Mouse (Mus musculus) liver, embryonic 12.5 days (tissue): Measurements from ENCODE around the gene Hhat. TPM values are rescaled to one million over a fixed set of nuclear protein-coding genes. Genes with fewer than 3 reads are reported as not detected.

ENCODE experiments used
- ATAC-seq: fragments of 200-750 bp; cut with Nextera tagmentation; 2 replicates; pipeline ENCODE4 v1.8.0; 2017; ENCODE audit warnings: moderate number of reproducible peaks, mild to moderate bottlenecking, moderate library complexity
- H3K27ac ChIP-seq: fragments of 300-500 bp; sonication (generic); 2 replicates; pipeline ENCODE4 v1.5.1; 2016; ENCODE audit warnings: mild to moderate bottlenecking
- H3K27me3 ChIP-seq: fragments of 300-500 bp; sonication (generic); replicated peaks from 2 replicates; pipeline ENCODE4 v1.6.1; 2016; ENCODE audit warnings: mild to moderate bottlenecking, moderate library complexity
- H3K36me3 ChIP-seq: fragments of 300-500 bp; sonication (generic); 2 replicates; pipeline ENCODE4 v1.6.1; 2016; ENCODE audit warnings: mild to moderate bottlenecking, moderate library complexity
- H3K4me1 ChIP-seq: fragments of 300-500 bp; sonication (generic); 2 replicates; pipeline ENCODE4 v1.6.1; 2016
- H3K4me2 ChIP-seq: fragments of 300-500 bp; sonication (generic); 2 replicates; pipeline ENCODE4 v1.6.1; 2016; ENCODE audit warnings: mild to moderate bottlenecking, moderate library complexity
- H3K4me3 ChIP-seq: fragments of 300-500 bp; sonication (generic); 2 replicates; pipeline ENCODE4 v1.5.1; 2016; ENCODE audit warnings: mild to moderate bottlenecking, moderate library complexity
- H3K9ac ChIP-seq: fragments of 300-500 bp; sonication (generic); 2 replicates; pipeline ENCODE4 v1.6.1; 2016; ENCODE audit warnings: mild to moderate bottlenecking, moderate library complexity
- H3K9me3 ChIP-seq: fragments of 300-500 bp; sonication (generic); replicated peaks from 2 replicates; pipeline ENCODE4 v1.6.1; 2016; ENCODE audit warnings: mild to moderate bottlenecking, moderate library complexity
- WGBS: fragments of 180-500 bp; shearing (Covaris S2); methylation state at CpG from one replicate; pipeline ENCODE4 v1.1.7; 2016; ENCODE audit not compliant: insufficient replicate concordance; 5-methylcytosine and 5-hydroxymethylcytosine counted together
- polyA plus RNA-seq: library from polyadenylated mRNA; unstranded; fragments of >200 nt; fragmentation: Nextera tagmentation; extraction: Ambion mirVana; gene quantifications from 2 replicates; pipeline ENCODE4 v1.2.1, GENCODE M21; 2016

Gene Hhat
- polyA plus RNA-seq, 1 experiment from 2014 or later, result 2.1 TPM

- no peaks in the 10 kb centered on the region for H3K9me3 ChIP-seq
- no peak overlapping the region for H3K4me3 ChIP-seq
- no peak overlapping the region for H3K4me2 ChIP-seq
- no peak overlapping the region for H3K27ac ChIP-seq
- no peak for ATAC-seq
- 46% methylated on average over 13 of the region's 13 CpGs for WGBS
- no peaks in the 10 kb centered on the region for H3K27me3 ChIP-seq
- H3K36me3 ChIP-seq, result no peaks in the 10 kb centered on the region
- H3K4me1 ChIP-seq, result no peaks in the 10 kb centered on the region
- no peak overlapping the region for H3K9ac ChIP-seq
These were observed 280.9 kb downstream of the Hhat start for GRCm38 (mm10) chr1:192489908-192490825.

- Histone ChIP-seq H3K27me3 (no peaks in the 10 kb centered on the region), H3K9ac (no peak overlapping the region), H3K9me3 (no peaks in the 10 kb centered on the region), H3K4me3 (no peak overlapping the region), H3K4me1 (no peaks in the 10 kb centered on the region), H3K4me2 (no peak overlapping the region), H3K27ac (no peak overlapping the region), H3K36me3 (no peaks in the 10 kb centered on the region)
- 92% methylated on average over 11 of the region's 11 CpGs for WGBS
- no peak for ATAC-seq
These were observed 283.5 kb downstream of the Hhat start for GRCm38 (mm10) chr1:192487571-192487970.

GRCm38 (mm10) chr1:192485030-192485429 is 286.0 kb downstream of the Hhat start:
- Histone ChIP-seq H3K27ac (no peak overlapping the region), H3K27me3 (no peaks in the 10 kb centered on the region), H3K4me3 (no peak overlapping the region), H3K36me3 (no peaks in the 10 kb centered on the region), H3K9ac (no peak overlapping the region), H3K4me1 (no peaks in the 10 kb centered on the region), H3K4me2 (no peak overlapping the region), H3K9me3 (no peaks in the 10 kb centered on the region)
- 58% methylated on average over 3 of the region's 3 CpGs for WGBS
- ATAC-seq, result no peak

- no peak overlapping the region for H3K4me2 ChIP-seq
- H3K9ac ChIP-seq, result no peak overlapping the region
- H3K36me3 ChIP-seq, result no peaks in the 10 kb centered on the region
- H3K27ac ChIP-seq, result no peak overlapping the region
- no peak overlapping the region for H3K4me3 ChIP-seq
- H3K27me3 ChIP-seq, result no peaks in the 10 kb centered on the region
- H3K9me3 ChIP-seq, result no peaks in the 10 kb centered on the region
- no peak for ATAC-seq
- H3K4me1 ChIP-seq, result no peaks in the 10 kb centered on the region
These were observed 289.6 kb downstream of the Hhat start for GRCm38 (mm10) chr1:192481446-192481845.

- Histone ChIP-seq H3K4me3 (no peak overlapping the region), H3K9ac (no peak overlapping the region), H3K4me1 (no peaks in the 10 kb centered on the region), H3K27ac (no peak overlapping the region), H3K4me2 (no peak overlapping the region), H3K9me3 (no peaks in the 10 kb centered on the region), H3K36me3 (no peaks in the 10 kb centered on the region), H3K27me3 (no peaks in the 10 kb centered on the region)
- 64% methylated on average over 8 of the region's 8 CpGs for WGBS
- no peak for ATAC-seq
These were observed 290.8 kb downstream of the Hhat start for GRCm38 (mm10) chr1:192480072-192480784.

GRCm38 (mm10) chr1:192478176-192478575 is 292.8 kb downstream of the Hhat start:
- Histone ChIP-seq H3K36me3 (no peaks in the 10 kb centered on the region), H3K27ac (no peak overlapping the region), H3K4me2 (no peak overlapping the region), H3K9me3 (no peaks in the 10 kb centered on the region), H3K4me1 (no peaks in the 10 kb centered on the region), H3K9ac (no peak overlapping the region), H3K27me3 (no peaks in the 10 kb centered on the region), H3K4me3 (no peak overlapping the region)
- ATAC-seq, result no peak
- WGBS, result 57% methylated on average over 5 of the region's 5 CpGs

- no peak for ATAC-seq
- Histone ChIP-seq H3K4me3 (no peak overlapping the region), H3K36me3 (no peaks in the 10 kb centered on the region), H3K27me3 (no peaks in the 10 kb centered on the region), H3K4me1 (no peaks in the 10 kb centered on the region), H3K9me3 (no peaks in the 10 kb centered on the region), H3K9ac (no peak overlapping the region), H3K27ac (no peak overlapping the region), H3K4me2 (no peak overlapping the region)
- WGBS, result 61% methylated on average over 6 of the region's 6 CpGs
These were observed 293.5 kb downstream of the Hhat start for GRCm38 (mm10) chr1:192477556-192477955.

- Histone ChIP-seq H3K4me1 (no peaks in the 10 kb centered on the region), H3K9ac (no peak overlapping the region), H3K36me3 (no peaks in the 10 kb centered on the region), H3K4me3 (no peak overlapping the region), H3K27ac (no peak overlapping the region), H3K27me3 (no peaks in the 10 kb centered on the region), H3K4me2 (no peak overlapping the region), H3K9me3 (no peaks in the 10 kb centered on the region)
- no peak for ATAC-seq
- WGBS, result 52% methylated on average over 7 of the region's 7 CpGs
These were observed 294.3 kb downstream of the Hhat start for GRCm38 (mm10) chr1:192476704-192477103.

- 73% methylated on average over 6 of the region's 6 CpGs for WGBS
- ATAC-seq, result no peak
- Histone ChIP-seq H3K9ac (no peak overlapping the region), H3K4me3 (no peak overlapping the region), H3K9me3 (no peaks in the 10 kb centered on the region), H3K27ac (no peak overlapping the region), H3K4me2 (no peak overlapping the region), H3K27me3 (no peaks in the 10 kb centered on the region), H3K36me3 (no peaks in the 10 kb centered on the region), H3K4me1 (no peaks in the 10 kb centered on the region)
These were observed 297.9 kb downstream of the Hhat start for GRCm38 (mm10) chr1:192473134-192473533.

GRCm38 (mm10) chr1:192472366-192472765 is 298.7 kb downstream of the Hhat start:
- Histone ChIP-seq H3K27me3 (no peaks in the 10 kb centered on the region), H3K9ac (no peak overlapping the region), H3K27ac (no peak overlapping the region), H3K4me2 (no peak overlapping the region), H3K4me1 (no peaks in the 10 kb centered on the region), H3K36me3 (no peaks in the 10 kb centered on the region), H3K9me3 (no peaks in the 10 kb centered on the region), H3K4me3 (no peak overlapping the region)
- 58% methylated on average over 4 of the region's 4 CpGs for WGBS
- ATAC-seq, result no peak

GRCm38 (mm10) chr1:192463732-192464131 is 307.3 kb downstream of the Hhat start:
- Histone ChIP-seq H3K27ac (no peak overlapping the region), H3K4me2 (no peak overlapping the region), H3K9ac (no peak overlapping the region), H3K4me3 (no peak overlapping the region), H3K36me3 (no peaks in the 10 kb centered on the region), H3K27me3 (no peaks in the 10 kb centered on the region), H3K4me1 (no peaks in the 10 kb centered on the region), H3K9me3 (no peaks in the 10 kb centered on the region)
- ATAC-seq, result no peak
- 55% methylated on average over 4 of the region's 4 CpGs for whole genome bisulfite sequencing

GRCm38 (mm10) chr1:192457526-192458206 is 313.4 kb downstream of the Hhat start:
- Histone ChIP-seq H3K4me2 (no peak overlapping the region), H3K4me1 (no peaks in the 10 kb centered on the region), H3K27ac (no peak overlapping the region), H3K36me3 (no peaks in the 10 kb centered on the region), H3K9ac (no peak overlapping the region), H3K4me3 (no peak overlapping the region), H3K9me3 (no peaks in the 10 kb centered on the region), H3K27me3 (no peaks in the 10 kb centered on the region)
- no peak for ATAC-seq
- WGBS, result 67% methylated on average over 6 of the region's 6 CpGs
